Mouse (Mus musculus) small intestine, adult 2 months (tissue): ENCODE data around the gene Lrrk2.

Experiments used
- CTCF ChIP-seq: fragments of 200-500 bp; IDR thresholded peaks from 2 replicates; pipeline ENCODE4 v1.5.1; 2012; ENCODE audit warnings: low read depth, mild to moderate bottlenecking, control low read depth, inconsistent platforms, low read length, moderate library complexity, mixed read lengths; ENCODE audit not compliant: insufficient replicate concordance, insufficient read length; ENCODE audit errors: extremely low read depth
- POLR2A ChIP-seq: fragments of 200-500 bp; IDR thresholded peaks from 2 replicates; pipeline ENCODE4 v1.6.1; 2012; ENCODE audit warnings: low read depth, mild to moderate bottlenecking, control low read depth, inconsistent platforms, low read length, moderate library complexity

GRCm38 (mm10) chr15:91650270-91650669 lies 22.7 kb upstream of the Lrrk2 start:
- TF ChIP-seq CTCF (no peak), POLR2A (no peak)
